Mouse (Mus musculus) kidney, postnatal 10 days (tissue): ENCODE results near the gene Nufip2.
"Not testable (repeated sequence)": the region's sequence is repeated elsewhere in the genome, so short reads cannot be mapped to it uniquely, and the experiment has no call there.

Experiments used
- DNase-seq: peaks from one replicate; pipeline ENCODE4 v3.0.0; 2021; ENCODE audit warnings: mixed read lengths

The Nufip2 gene

DNA sequence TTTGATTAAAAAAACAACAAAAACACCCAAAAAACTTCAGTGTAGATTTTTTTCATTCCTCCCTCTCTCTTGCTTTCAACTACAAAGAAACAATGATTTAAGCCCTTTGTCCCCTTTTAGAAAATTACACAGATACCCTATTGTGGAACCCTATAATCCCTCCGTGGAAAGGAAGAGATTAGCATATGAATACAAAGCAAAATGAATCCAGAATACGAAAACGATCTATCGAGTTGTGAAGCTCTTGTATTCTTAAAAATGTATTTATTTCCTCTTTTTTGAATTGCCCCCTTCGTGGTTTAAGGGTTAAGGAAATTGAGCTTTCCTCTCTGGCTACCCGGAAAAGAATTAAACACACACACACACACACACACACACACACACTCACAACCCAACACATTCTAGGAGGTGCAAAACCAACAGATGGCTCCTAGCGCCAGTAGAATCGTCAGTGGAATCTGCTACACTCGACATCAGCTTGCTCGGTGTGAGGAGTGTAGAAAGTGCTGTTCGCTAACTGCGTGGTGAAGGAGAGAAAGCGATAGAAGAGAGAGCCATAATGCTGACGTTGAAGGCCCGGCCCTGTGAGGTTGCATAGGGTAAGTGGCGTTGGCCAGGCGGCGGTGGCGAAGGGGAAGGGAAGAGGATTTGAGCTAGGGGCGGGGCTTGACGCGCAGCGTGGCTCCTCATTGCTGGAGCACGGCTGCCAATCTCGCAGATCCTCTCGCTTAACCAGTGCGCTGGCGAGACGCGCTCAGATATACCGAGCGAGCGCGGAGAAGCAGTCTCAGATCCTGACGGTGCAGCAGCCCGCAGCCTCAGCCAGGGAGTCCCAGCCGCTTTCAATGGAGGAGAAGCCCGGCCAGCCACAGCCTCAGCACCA lies at the start of gene Nufip2:
Nufip2 (plus strand) TSS at position 773 of the 883 bp plus-strand sequence.
- DNase-seq: peak; percentile 99

DNA sequence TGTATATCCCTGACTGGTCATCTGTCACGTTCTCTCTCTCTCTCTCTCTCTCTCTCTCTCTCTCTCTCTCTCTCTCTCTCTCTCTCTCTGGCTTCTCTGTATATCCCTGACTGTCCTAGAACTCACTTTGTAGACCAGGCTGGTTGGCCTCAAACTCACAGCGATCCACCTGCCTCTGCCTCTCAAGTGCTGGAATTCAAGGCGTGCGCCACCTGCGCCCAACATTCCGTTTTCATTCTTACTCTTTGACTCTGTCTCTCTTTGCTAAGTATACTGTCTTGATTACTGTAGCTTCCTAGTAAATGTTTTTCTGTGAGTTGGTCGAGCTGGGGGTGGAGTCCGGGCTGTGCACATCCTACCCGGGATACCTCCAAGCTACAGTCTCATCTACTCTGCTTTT lies 44.6 kb upstream of the Nufip2 start:
- DNase-seq: no peak

DNA sequence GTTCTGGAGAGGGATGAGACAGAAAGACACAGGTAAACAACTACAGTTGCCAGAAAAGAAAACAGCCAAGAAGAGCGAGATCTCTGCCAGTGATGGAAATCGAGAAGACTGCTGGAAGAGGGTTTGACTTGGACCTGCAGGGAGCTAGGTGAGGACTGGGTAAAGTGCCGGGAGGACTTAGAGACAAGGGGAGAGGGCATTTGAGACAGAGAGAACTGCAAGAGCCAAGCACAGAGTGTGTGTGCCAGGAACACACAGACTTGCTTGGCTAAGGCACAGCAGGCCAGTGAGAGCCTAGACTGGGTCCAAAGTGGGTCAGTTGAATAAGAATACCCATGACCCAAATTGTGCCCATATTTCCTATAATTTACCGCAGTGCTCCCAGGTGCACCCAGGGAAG lies 40.5 kb upstream of the Nufip2 start:
- DNase-seq: no peak

DNA sequence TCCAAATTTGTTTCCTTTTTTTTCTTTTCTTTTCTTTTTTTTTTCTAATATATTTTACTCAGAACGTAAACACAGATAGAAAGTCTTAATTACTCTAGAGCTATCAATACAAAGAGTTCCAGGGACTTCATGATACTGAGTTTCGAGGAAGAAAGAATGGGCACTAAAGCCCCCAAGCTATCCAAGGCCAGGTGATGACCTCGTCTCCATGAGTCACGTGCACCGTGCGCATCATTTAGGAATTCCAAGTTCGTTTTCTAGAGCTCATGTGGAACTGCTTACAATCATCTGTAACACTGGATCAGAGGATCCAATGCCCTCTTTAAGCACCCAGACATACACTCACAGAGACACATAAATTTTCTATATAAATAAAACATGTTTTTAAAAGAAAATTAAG lies 37.1 kb upstream of the Nufip2 start:
- DNase-seq: no peak

DNA sequence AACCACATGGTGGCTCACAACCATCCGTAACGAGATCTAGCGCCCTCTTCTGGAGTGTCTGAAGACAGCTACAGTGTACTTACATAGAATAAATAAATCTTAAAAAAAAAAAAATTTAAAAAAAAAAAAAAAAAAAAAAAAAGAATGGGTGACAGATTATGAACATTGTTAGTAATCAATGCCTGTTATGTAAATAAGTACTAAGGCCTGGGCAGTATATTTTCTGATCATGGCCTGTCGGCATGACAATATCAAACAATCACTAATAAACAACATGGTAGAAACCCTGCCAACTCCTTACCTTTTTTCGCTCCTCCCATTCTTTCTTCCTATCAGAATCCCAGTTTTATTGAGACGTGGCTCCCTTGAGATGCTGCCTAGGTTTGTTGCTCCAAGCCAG lies 33.5 kb upstream of the Nufip2 start:
- no peak for DNase-seq

DNA sequence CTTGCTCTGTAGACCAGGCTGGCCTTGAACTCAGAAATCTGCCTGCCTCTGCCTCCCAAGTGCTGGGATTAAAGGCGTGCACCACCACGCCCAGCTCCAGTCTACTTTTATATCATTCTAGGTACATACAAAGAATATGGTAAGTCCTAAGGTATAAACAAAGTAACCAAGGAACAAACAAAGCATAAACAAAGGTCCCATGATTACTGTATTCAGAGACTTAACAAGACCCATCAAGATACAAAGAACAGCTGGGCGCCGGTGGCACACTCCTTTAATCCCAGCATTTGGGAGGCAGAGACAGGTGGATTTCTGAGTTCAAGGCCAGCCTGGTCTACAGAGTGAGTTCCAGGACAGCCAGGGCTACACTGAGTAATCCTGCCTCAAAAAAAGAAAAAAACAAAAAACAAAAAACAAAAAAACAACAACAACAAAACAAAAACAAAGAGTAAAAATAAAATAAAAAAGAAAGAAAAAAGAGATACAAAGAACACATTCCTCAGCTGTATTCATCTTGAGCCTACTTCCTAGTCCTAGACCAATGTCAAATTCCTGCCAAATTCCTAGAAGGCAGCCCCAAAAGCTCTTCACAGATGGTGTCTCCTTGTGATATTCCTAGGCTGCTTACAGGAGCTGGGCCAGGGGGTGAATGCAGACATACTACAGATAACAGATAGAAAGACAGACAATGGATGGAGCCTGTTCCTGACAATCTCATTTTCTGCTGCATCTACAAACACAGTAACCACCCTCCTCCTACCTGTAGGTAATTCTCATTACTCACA lies 32.4 kb upstream of the Nufip2 start:
- not testable (repeated sequence) for DNase-seq

DNA sequence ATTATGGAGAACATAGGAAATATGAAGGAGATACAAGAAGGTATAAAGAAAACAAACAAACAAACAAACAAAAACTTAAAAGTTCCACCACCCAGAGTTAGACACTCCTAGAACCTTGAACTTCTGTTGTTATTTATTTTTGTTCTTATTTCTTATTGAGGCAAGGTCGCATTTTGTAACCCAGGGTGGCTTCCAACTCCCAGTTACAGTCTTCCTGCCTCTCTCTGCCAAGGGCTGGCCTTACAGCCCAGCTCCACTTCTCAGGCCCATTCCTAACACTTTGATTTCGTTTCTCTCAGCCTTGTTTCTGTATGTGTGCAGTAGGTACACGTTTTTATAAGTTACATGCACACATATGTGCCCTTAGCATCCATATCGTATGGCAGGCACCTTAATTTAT lies 26.0 kb upstream of the Nufip2 start:
- no peak for DNase-seq

DNA sequence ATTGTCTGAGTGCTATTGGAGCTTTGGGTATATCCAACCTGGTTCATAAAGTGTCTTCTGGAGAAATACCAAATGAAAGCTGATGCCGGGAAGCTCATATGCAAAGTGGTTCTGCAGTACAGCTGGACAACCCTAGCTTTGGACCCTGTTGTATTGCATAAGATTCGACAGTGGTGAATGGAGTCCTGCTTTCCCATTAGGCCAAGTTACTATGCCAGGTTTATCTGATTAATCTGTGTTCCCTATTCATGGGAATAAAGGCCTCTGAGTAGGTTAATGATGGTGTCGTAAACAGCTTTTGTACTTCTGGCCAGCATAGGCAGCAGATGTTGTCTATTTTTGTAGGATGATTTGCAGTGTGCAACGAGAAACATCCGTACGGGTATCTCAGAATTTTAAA lies 22.3 kb upstream of the Nufip2 start:
- DNase-seq: no peak

DNA sequence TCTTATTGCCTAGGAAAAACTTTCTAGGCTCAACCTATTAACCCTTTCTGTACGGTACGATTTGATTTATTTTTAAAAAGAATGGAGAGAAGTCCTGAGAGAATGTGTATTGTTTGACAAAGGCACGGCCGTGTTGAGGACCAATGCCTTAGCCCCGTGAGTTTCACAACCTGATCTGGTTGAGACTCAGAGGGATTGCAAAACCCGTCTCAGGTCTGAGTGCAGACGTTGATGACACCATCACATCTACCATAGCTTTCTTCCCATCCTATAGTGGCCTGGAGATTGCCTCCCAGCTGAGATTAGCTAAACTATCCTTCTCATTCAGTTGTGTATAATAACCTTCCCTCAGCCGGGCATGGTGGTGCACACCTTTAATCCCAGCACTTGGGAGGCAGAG lies 21.9 kb upstream of the Nufip2 start:
- no peak for DNase-seq

DNA sequence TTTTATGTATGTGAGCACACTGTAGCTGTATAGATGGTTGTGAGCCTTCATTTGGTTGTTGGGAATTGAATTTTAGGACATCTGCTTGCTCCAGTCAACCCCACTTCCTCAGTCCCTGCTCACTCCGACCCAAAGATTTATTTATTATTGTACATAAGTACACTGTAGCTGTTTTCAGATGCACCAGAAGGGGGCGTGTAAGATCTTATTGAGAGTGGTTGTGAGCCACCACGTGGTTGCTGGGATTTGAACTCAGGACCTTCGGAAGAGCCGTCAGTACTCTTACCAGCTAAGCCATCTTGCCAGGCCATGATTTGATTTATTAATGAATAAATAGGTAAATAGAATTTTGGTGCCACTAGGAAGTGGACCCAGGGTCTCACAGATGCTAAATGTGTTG lies 20.6 kb upstream of the Nufip2 start:
- DNase-seq: not testable (repeated sequence)

DNA sequence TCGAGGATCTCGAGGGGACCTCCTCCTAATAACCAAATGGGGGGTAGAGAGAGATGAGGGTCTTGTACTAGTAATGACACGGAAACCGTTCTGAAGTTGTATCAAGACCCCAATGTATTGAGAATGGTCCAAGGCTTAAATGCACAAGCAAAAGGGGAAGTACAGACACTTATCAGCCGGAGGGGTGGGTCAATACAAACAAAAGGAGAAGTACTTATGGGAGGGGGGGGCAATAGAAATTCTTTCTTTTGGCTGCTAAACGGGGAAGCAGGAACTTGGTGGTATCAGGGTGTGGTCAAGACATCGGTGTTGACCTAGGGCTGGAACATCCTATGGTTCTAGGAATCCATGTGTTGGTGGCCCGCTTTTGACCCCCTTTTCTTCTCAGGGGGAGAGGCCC lies 19.2 kb upstream of the Nufip2 start:
- DNase-seq: not testable (repeated sequence)

DNA sequence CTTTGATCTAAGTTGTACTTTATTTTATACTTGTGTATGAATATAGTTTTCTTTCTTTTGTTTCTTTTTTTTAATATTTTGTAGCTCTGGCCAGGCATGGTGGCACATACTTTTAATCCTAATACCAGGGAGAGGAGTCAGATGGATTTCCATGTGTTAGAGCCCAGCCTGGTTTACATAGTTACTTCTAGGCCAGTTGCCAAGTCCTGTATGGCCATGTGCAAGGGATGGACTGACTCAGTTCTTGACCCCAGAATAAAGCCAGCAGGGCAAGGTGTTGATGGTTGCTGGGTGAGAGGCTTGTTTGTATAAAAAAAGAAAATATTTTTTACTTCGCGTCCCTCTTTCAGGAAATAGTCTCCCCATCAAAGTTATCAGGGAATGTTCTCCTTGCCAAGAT lies 13.2 kb upstream of the Nufip2 start:
- DNase-seq: no peak

DNA sequence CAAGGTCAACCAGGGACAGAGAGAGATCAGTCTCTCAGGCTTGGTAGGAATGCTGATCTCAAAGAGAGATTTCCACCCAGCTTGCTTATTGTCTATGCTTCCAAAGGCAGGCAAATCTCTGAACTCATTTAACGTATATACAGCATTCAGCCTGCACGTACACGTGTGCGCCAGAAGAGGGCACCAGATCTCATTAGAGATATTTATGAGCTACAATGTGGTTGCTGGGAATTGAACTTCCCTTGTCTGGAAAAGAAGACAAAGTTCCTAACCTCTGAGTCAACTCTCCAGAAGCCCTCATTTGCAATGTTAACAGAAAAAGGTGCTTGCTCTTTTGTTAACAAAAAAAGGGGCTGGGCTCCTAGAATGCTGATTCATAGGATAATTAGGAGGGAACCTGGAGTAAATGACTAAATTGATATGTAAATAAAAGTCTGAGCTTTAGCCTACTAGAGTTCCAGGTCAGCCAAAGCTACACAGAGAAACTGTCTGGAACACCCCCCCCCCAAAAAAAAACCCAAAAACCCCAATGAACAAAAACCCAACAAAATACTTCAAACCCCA lies 12.4 kb upstream of the Nufip2 start:
- DNase-seq: no peak

DNA sequence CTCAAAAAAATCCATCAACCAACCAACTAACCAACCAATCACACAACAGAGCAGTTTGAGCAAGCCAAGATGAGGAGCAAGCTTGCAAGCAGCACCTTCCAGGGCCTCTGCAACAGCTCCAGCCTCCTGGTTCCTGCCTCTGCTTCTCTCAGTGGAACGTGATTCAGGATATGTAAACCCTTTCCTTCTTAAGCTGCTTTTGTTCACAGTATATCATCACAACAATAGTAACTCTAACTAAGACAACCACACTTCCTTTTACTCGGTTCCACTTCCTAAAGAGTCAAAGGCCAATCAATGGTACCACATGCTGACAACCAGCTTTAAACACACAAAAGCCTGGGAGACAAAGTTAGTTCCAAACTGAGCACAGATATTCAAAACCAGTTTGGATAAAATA lies 5.9 kb upstream of the Nufip2 start:
- DNase-seq: no peak

DNA sequence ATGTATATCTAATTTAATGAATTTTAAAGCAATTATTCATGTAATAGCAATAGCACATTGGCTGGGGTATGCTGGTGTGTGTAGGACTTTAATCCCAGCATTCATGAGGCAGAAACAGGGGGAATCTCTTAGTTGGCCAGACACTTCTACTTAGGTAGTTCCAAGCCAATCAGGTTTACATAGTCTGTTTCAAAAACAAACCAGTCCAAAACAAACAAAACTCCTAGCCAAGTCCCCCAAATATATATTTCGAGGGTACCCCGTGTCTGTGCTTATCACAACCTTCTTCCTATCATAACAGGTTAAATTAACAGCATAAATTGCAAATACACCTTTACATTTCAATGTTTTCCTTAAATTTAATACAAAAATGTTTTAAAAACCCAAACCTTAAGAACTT lies 1.1 kb upstream of the Nufip2 start:
- DNase-seq: no peak

DNA sequence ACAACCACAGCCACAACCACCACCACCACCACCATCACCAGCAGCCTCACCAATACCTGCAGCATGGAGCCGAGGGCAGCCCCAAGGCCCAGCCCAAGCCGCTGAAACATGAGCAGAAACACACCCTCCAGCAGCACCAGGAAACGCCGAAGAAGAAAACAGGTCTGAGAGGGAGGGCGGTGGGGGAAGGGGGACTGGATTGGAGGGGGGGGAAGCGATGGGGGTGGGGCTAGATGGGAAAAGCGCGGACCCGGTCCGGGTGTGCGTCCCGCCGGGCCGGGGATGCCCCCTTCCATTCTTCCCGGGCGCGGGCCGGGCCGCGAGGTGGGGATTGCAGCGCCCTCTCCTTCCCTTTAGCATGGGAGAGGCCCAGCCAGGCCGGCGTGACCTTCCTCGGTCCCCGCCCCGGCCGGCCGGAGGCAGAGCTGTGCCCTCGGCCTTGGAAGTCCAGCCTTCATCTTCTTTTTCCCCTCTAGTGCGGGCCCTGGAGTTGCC lies 438 bp downstream of the Nufip2 start:
- peak; percentile 62 for DNase-seq

DNA sequence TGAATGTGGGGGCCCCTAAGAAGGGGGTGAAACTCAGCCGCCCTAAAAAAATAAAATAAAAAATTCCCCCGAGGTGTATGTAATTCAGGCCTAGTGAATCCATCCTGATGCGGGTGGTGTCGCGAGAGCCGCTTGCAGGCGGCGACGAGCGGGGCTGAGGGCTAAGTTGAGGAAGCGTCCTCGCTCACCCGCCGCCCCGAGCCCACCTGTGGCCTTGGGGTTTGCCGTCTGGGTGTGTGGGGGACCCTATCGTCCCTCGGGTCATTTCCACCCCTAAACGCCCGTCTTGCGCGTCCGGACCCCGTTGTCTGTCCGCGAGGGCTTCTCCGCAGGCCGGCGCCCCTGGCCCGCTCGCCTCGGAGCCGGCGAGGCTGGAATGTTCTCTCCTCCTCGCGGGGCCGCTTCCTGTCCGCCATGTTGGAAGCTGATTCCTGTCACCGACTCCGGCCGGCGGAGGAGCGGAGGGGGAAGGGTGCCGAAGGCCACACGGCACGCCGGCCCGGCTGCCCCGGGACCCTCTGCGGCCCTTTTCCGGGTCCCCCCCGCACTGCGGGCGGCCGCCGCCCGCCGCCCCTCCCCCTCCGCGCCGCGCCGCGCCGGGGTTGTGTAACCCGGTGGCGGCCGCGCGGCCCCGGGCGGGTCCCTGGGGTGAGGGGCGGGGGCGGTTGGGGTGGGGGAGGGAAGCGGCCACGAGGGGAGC lies 1.0 kb downstream of the Nufip2 start:
- peak; percentile 84 for DNase-seq

DNA sequence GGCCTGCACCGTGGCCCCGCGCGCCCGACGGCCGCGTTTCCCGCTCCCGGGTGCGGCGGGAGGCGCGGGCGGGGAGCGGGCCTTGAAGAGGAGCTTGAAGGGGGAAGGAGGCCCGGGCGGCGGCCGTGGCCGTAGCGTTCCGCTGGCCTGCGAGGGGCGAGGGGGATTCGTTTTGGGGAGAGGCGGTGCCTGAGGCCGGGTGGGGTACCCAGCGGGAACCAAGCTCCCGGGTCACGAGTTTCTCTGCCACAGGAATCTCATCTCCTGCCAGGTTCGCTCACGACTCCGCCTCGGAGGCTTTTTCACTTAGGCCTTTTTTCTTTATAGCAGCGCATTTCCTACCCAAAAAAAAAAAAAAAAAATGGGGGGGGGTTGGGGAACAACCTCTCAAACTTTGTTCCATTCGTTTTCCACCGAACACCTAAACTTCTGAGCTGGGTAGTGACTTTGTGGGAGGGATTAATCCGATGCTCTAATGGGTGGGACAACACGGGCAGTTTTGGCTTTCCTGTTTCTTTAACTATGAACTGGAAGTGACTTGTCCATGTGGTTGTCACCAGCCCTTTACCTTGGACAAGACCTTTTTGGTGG lies 1.7 kb downstream of the Nufip2 start:
- peak; percentile 66 for DNase-seq

DNA sequence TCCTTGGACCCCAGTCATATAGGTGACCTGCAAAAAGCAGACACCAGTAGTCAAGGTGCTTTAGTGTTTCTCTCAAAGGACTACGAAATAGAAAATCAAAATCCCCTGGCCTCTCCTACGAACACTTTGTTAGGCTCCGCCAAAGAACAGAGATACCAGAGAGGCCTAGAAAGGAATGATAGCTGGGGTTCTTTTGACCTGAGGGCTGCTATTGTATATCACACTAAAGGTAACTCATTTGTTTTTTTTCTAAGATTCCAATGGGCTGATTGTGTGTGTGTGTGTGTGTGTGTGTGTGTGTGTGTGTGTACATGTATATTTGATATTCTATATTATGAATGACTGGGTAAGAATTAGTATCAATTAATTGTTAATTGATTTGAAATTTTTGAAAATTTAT lies 7.1 kb downstream of the Nufip2 start:
- DNase-seq: no peak

DNA sequence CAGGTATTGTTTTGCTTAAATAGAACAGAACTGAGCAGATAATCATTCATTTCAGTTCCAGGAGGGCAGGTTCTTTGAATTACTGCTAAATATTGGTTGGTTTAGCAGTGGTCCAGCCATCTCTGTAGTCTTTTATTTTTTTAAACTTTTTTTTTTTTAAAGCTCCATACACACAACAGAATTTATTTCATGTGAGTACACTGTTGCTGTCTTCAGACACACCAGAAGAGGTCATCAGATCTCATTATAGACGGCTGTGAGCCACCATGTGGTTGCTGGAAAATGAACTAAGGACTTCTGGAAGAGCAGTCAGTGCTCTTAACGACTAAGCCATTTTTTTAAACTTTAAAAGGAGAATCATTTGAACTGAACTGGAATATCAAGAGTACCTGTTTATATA lies 11.3 kb downstream of the Nufip2 start:
- DNase-seq: no peak

DNA sequence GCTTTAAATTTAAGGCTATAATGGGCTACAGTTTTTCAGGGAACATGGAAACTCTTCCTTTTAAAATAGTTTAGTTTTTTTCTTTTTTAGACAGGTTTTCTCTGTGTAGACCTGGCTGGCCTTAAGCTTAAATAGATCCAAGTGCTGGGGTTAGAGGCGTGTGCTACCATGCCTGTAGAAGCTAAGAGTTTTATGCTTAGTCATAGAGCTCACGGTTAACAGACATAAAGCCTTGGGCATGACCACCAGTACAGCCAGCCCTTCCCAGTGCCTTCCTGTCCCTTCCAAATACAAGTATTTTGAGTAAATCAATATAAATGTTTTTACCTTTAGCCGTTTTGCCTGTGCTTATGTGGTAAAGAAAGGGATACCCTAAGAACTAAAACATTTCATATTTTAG lies 20.0 kb downstream of the Nufip2 start:
- no peak for DNase-seq

DNA sequence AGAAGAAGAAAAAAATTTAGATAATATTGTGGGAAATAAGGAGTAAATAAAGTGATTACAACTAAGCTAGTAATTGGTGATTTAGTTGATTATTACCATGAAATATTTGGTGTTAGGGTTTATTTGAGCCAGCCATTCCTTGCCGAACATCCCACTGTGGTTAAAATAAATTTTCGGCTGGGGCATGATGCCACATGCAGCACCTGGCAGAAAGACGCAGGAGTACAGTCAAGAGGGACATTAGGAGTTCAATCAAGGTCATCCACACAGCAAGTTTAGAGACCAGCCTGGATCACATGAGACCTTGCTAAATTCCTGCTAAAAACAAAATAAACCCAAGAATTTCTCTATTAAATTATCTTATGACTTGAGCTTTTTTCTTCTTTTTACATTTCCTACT lies 23.1 kb downstream of the Nufip2 start:
- DNase-seq: no peak

DNA sequence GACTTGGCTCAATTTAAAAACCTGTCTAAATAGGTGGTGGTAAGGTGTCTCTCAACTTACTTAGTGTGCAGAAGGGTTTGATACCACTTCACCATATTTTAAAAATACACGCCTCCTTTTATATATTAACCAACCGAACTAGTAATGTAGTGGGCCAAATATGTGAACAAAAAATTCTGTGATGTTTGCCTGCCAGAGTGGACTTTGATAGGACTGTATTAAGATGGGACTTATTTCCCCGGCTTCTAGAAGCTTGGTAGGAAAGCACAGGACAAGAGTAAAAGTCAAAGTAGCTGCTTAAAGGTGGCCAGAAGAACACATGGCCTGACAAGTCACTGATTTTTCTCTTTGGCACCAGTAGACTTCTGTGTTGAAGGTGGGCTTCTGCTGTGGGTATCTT lies 27.8 kb downstream of the Nufip2 start:
- DNase-seq: no peak
